8 mouse cellular contexts compared by ENCODE assay signal in genomic region chr3:67374360-67374778, GRCm38 (mm10). TPM values are rescaled to one million over a fixed set of nuclear protein-coding genes. Genes with fewer than 3 reads are reported as not detected.
DNase-seq lines count a peak whose midpoint lies in the region; ATAC-seq and TF ChIP-seq lines count a peak whose summit lies in the region.
"Had no signal": no experiment of that assay in that cellular context is flagged by ENCODE, and none has a peak within 500 bp of the region (broad histone marks: within the 10 kb centered on the region; RNA-seq: fewer than 3 reads in every experiment).

No protein-coding gene starts in this region.

- no peak overlapping the region for H3K27ac ChIP-seq in liver, adult 2 months (replicated peaks; ENCODE audit: insufficient read depth, low read depth, low read length)
- peak overlapping the region; percentile 80 for H3K27ac ChIP-seq in forebrain, embryonic 10.5 days
- peak overlapping the region; percentile 82 for H3K27ac ChIP-seq in limb, embryonic 10.5 days
- H3K27ac ChIP-seq in neural tube, embryonic 15.5 days (replicated peaks), result no peak overlapping the region

- peak; percentile 74 for ATAC-seq in neural tube, embryonic 15.5 days (ENCODE audit: low FRiP score)

- H3K4me1 ChIP-seq in liver, adult 2 months (ENCODE audit: control insufficient read depth, insufficient read depth, low read length), result no peaks in the 10 kb centered on the region
- peaks cover 8% of the 10 kb centered on the region; the same call in 1 of the 2 replicates for H3K4me1 ChIP-seq in forebrain, embryonic 10.5 days
- peaks cover 8% of the 10 kb centered on the region; the same call in 1 of the 2 replicates for H3K4me1 ChIP-seq in limb, embryonic 10.5 days
- H3K4me1 ChIP-seq in neural tube, embryonic 15.5 days, result 0 out of 2 replicates have a peak, but pooled peaks cover 5% of the 10 kb centered on the region

- H3K79me2 ChIP-seq in liver, adult 2 months (ENCODE audit: control insufficient read depth, insufficient read depth, low read length), result no peaks in the 10 kb centered on the region

- H3K9ac ChIP-seq in liver, adult 2 months (ENCODE audit: low read depth, low read length), result no peak overlapping the region
- H3K9ac ChIP-seq in neural tube, embryonic 15.5 days (replicated peaks), result peak overlapping the region; percentile 60

- peak overlapping the region; percentile 41; the same call in 1 of the 2 replicates for H3K4me3 ChIP-seq in liver, adult 2 months (ENCODE audit: insufficient read depth, low read depth, low read length)
- peak overlapping the region; percentile 65 for H3K4me3 ChIP-seq in forebrain, embryonic 10.5 days
- H3K4me3 ChIP-seq in limb, embryonic 10.5 days, result peak overlapping the region; percentile 65
- peak overlapping the region; percentile 56 for H3K4me3 ChIP-seq in neural tube, embryonic 15.5 days (replicated peaks)

- no peaks in the 10 kb centered on the region for H3K9me3 ChIP-seq in forebrain, embryonic 10.5 days
- no peaks in the 10 kb centered on the region for H3K9me3 ChIP-seq in limb, embryonic 10.5 days (replicated peaks)
- no peaks in the 10 kb centered on the region for H3K9me3 ChIP-seq in neural tube, embryonic 15.5 days (replicated peaks)

- H3K27me3 ChIP-seq in liver, adult 2 months (ENCODE audit: control insufficient read depth, insufficient read depth, low read length), result 0 out of 2 replicates have a peak, but pooled peaks cover 4% of the 10 kb centered on the region
- peaks cover 31% of the 10 kb centered on the region for H3K27me3 ChIP-seq in forebrain, embryonic 10.5 days (ENCODE audit: poor library complexity, severe bottlenecking)
- H3K27me3 ChIP-seq in limb, embryonic 10.5 days (ENCODE audit: low read depth, poor library complexity, severe bottlenecking), result peaks cover 29% of the 10 kb centered on the region
- H3K27me3 ChIP-seq in neural tube, embryonic 15.5 days (replicated peaks), result peaks cover 33% of the 10 kb centered on the region

- TF ChIP-seq POLR2A in liver, adult 2 months (IDR thresholded peaks at IDR 0.05; ENCODE audit: extremely low read depth, insufficient read depth, low read length), result no peak

- WGBS in liver, adult 2 months, result 47% methylated on average over 7 of the region's 7 CpGs
- WGBS in forebrain, embryonic 10.5 days, result 38% methylated on average over 7 of the region's 7 CpGs
- 44% methylated on average over 7 of the region's 7 CpGs for WGBS in limb, embryonic 10.5 days
- WGBS in neural tube, embryonic 15.5 days, result 30% methylated on average over 7 of the region's 7 CpGs

- no peaks in the 10 kb centered on the region for H3K36me3 ChIP-seq in liver, adult 2 months (ENCODE audit: control insufficient read depth, insufficient read depth, low read length)
- H3K36me3 ChIP-seq in forebrain, embryonic 10.5 days (replicated peaks), result no peaks in the 10 kb centered on the region
- no peaks in the 10 kb centered on the region for H3K36me3 ChIP-seq in limb, embryonic 10.5 days
- H3K36me3 ChIP-seq in neural tube, embryonic 15.5 days, result no peaks in the 10 kb centered on the region

- TF ChIP-seq CTCF in liver, adult 2 months (IDR thresholded peaks at IDR 0.05; ENCODE audit: low read depth, low read length), result no peak

- no peak for DNase-seq in liver, adult 2 months (ENCODE audit: extremely low read depth, low read depth, low spot score)
- no peak for DNase-seq in liver
- no peak for DNase-seq in forebrain, embryonic 10.5 days (ENCODE audit: extremely low spot score, low spot score)
- no peak for DNase-seq in limb, embryonic 10.5 days (ENCODE audit: low spot score)
- no peak for DNase-seq in adrenal gland, adult 8-10 months
- DNase-seq in thymus, postnatal 10 days (ENCODE audit: low spot score in 2 of 2), result no peak

- H3K4me2 ChIP-seq in neural tube, embryonic 15.5 days, result peak overlapping the region; percentile 93

RNA-seq across cellular contexts. Expression of gene Mlf1, which starts 0.5 kb away (rescaled TPM):
- 0.20 and 0.55 TPM in 2 replicates for total RNA-seq in liver, adult 2 months (2014; rRNA removed)
- polyA plus RNA-seq in liver, adult 2 months (2012; rRNA removed), result not detected in 2 replicates
- 23.0 and 24.4 TPM in 2 replicates for polyA plus RNA-seq in forebrain, embryonic 10.5 days (2016; fragmentation: Nextera tagmentation; extraction: Ambion mirVana)
- polyA plus RNA-seq in limb, embryonic 10.5 days (2016; fragmentation: Nextera tagmentation; extraction: Ambion mirVana), result 22.2 and 23.3 TPM in 2 replicates
- polyA plus RNA-seq in neural tube, embryonic 15.5 days (2015; fragmentation: Nextera tagmentation; extraction: Ambion mirVana), result 17.3 and 17.9 TPM in 2 replicates
- 1 to 10 TPM; 1.1 to 3.5 (median 1.8) TPM for total RNA-seq in adrenal gland, adult 8-10 months (2022)

RNA-seq across cellular contexts. Expression of gene Gm17402, which starts 0.6 kb away (rescaled TPM):
- total RNA-seq in liver, adult 2 months (2014; rRNA removed), result not detected in 2 replicates
- polyA plus RNA-seq in liver, adult 2 months (2012; rRNA removed), result not detected in 2 replicates
- polyA plus RNA-seq in forebrain, embryonic 10.5 days (2016; fragmentation: Nextera tagmentation; extraction: Ambion mirVana), result not detected in 2 replicates
- not detected in 2 replicates for polyA plus RNA-seq in limb, embryonic 10.5 days (2016; fragmentation: Nextera tagmentation; extraction: Ambion mirVana)
- polyA plus RNA-seq in neural tube, embryonic 15.5 days (2015; fragmentation: Nextera tagmentation; extraction: Ambion mirVana), result not detected in 2 replicates
- not detected for total RNA-seq in adrenal gland, adult 8-10 months (2022)
- total RNA-seq: adrenal gland, postnatal 25 days had no signal

RNA-seq across cellular contexts. Expression of gene Gfm1, which starts 55.5 kb away (rescaled TPM):
- total RNA-seq in liver, adult 2 months (2014; rRNA removed), result 44.2 and 60.9 TPM in 2 replicates
- 32.6 and 34.0 TPM in 2 replicates for polyA plus RNA-seq in liver, adult 2 months (2012; rRNA removed)
- 56.5 and 63.7 TPM in 2 replicates for polyA plus RNA-seq in forebrain, embryonic 10.5 days (2016; fragmentation: Nextera tagmentation; extraction: Ambion mirVana)
- 61.9 and 63.4 TPM in 2 replicates for polyA plus RNA-seq in limb, embryonic 10.5 days (2016; fragmentation: Nextera tagmentation; extraction: Ambion mirVana)
- 31.2 and 34.0 TPM in 2 replicates for polyA plus RNA-seq in neural tube, embryonic 15.5 days (2015; fragmentation: Nextera tagmentation; extraction: Ambion mirVana)
- 100 to 1,000 TPM in 1 of 4 experiments, 10 to 100 TPM in 3; 73.8 to 107 (median 88.8) TPM for total RNA-seq in adrenal gland, adult 8-10 months (2022)

Comparison
In these comparisons a context has a peak if more than half of its experiments do, and no peak if none do; other contexts are left out.
1. H3K27ac ChIP-seq: peak in forebrain, embryonic 10.5 days (single experiment) and limb, embryonic 10.5 days (single experiment); none in liver, adult 2 months (single experiment) and neural tube, embryonic 15.5 days (single experiment).
2. RNA of gene Mlf1, which starts 0.5 kb away (polyA plus RNA-seq): 22.2 to 23.3 TPM in limb, embryonic 10.5 days, 23.0 to 24.4 TPM in forebrain, embryonic 10.5 days and 17.3 to 17.9 TPM in neural tube, embryonic 15.5 days; not detected in liver, adult 2 months; every median in the first group is over 10 times any median in the second.
3. Peak in every context shown above with its lines, with median percentiles within 50 percentile points of each other: H3K4me3 ChIP-seq.